ENCODE assay signal across 11 mouse cellular contexts in genomic region chr11:75346556-75347187, GRCm38 (mm10). TPM values are rescaled to one million over a fixed set of nuclear protein-coding genes. Genes with fewer than 3 reads are reported as not detected.
A peak's percentile ranks its signal among the peaks of the same experiment; 100 is the strongest.
DNase-seq lines count a peak whose midpoint lies in the region; ATAC-seq and TF ChIP-seq lines count a peak whose summit lies in the region.
"Had no signal": no experiment of that assay in that cellular context is flagged by ENCODE, and none has a peak within 500 bp of the region (broad histone marks: within the 10 kb centered on the region; RNA-seq: fewer than 3 reads in every experiment).

No protein-coding gene starts in this region.

- H3K27me3 ChIP-seq in kidney, embryonic 14.5 days (ENCODE audit: control insufficient read depth, insufficient read depth, low read length): no peaks in the 10 kb centered on the region
- no peaks in the 10 kb centered on the region for H3K27me3 ChIP-seq in MEL (ENCODE audit: control insufficient read depth in 1 of 2, insufficient read depth in 2 of 2, low read length in 2 of 2)
- H3K27me3 ChIP-seq in hindbrain, embryonic 14.5 days (ENCODE audit: control insufficient read depth, insufficient read depth, low read length): no peaks in the 10 kb centered on the region
- H3K27me3 ChIP-seq: Patski had no signal

- H3K9me3 ChIP-seq in kidney, embryonic 14.5 days (ENCODE audit: control insufficient read depth, low read length): no peaks in the 10 kb centered on the region
- H3K9me3 ChIP-seq in MEL (replicated peaks; ENCODE audit: insufficient read depth, low read length): no peaks in the 10 kb centered on the region
- no peaks in the 10 kb centered on the region for H3K9me3 ChIP-seq in hindbrain, embryonic 14.5 days (ENCODE audit: control insufficient read depth, low read length)

- peak overlapping the region; percentile 86; the same call in 1 of the 2 replicates for H3K4me3 ChIP-seq in kidney, embryonic 14.5 days (ENCODE audit: low read length)
- peak overlapping the region; percentile 22 to 85 for H3K4me3 ChIP-seq in MEL (ENCODE audit: control insufficient read depth in 1 of 2, insufficient read depth in 1 of 2, low read depth in 2 of 2, low read length in 2 of 2)
- no peak overlapping the region for H3K4me3 ChIP-seq in hindbrain, embryonic 14.5 days (replicated peaks; ENCODE audit: low read length)
- H3K4me3 ChIP-seq in macrophage (ENCODE audit: inconsistent target): peak overlapping the region; percentile 93; the same call in 1 of the 2 replicates

- DNase-seq in kidney, adult 11 months: no peak
- peak; percentile 35 for DNase-seq in MEL (ENCODE audit: low read depth, low spot score)
- DNase-seq in hindbrain, embryonic 14.5 days (ENCODE audit: low spot score): no peak
- no peak for DNase-seq in testis, postnatal 10 days (ENCODE audit: low spot score)
- DNase-seq in layer of hippocampus, adult 9-10 months (ENCODE audit: low spot score): no peak
- DNase-seq in urinary bladder, adult 2 months (ENCODE audit: low spot score): no peak
- DNase-seq: cerebellum, adult 8-10 months; lung, postnatal 10 days had no signal

- H3K4me1 ChIP-seq in kidney, embryonic 14.5 days (ENCODE audit: control insufficient read depth, insufficient read depth, low read length): peaks cover 18% of the 10 kb centered on the region; the same call in 1 of the 2 replicates
- H3K4me1 ChIP-seq in MEL (ENCODE audit: control insufficient read depth in 1 of 2, insufficient read depth in 2 of 2, low read length in 2 of 2): peaks cover 23 to 31% of the 10 kb centered on the region in 2 experiments
- H3K4me1 ChIP-seq in hindbrain, embryonic 14.5 days (replicated peaks; ENCODE audit: control insufficient read depth, insufficient read depth, low read length): peaks cover 7% of the 10 kb centered on the region

- ATAC-seq in kidney, embryonic 14.5 days (ENCODE audit: low FRiP score, low TSS enrichment): no peak
- no peak for ATAC-seq in hindbrain, embryonic 14.5 days (ENCODE audit: low FRiP score)
- ATAC-seq: Patski had no signal

- no peak overlapping the region for H3K27ac ChIP-seq in kidney, embryonic 14.5 days (ENCODE audit: low read depth, low read length)
- H3K27ac ChIP-seq in MEL (ENCODE audit: control insufficient read depth, low read depth, low read length) (no peak overlapping the region), macrophage (no peak overlapping the region)
- H3K27ac ChIP-seq in hindbrain, embryonic 14.5 days: no peak overlapping the region

- TF ChIP-seq RAD21 in MEL (IDR thresholded peaks at IDR 0.05; ENCODE audit: low read depth, low read length): no peak

- no peaks in the 10 kb centered on the region for H3K36me3 ChIP-seq in kidney, embryonic 14.5 days (ENCODE audit: control insufficient read depth, insufficient read depth, low read length)
- peaks cover 9 to 43% of the 10 kb centered on the region in 2 experiments for H3K36me3 ChIP-seq in MEL (ENCODE audit: control insufficient read depth in 1 of 2, insufficient read depth in 2 of 2, low read length in 2 of 2)
- no peaks in the 10 kb centered on the region for H3K36me3 ChIP-seq in hindbrain, embryonic 14.5 days (replicated peaks; ENCODE audit: control insufficient read depth, insufficient read depth)
- H3K36me3 ChIP-seq in macrophage (ENCODE audit: inconsistent target): no peaks in the 10 kb centered on the region

- no peak for TF ChIP-seq POLR2A in MEL (IDR thresholded peaks at IDR 0.05; ENCODE audit: control insufficient read depth in 1 of 2, insufficient read depth in 1 of 2, low read depth in 1 of 2, low read length in 2 of 2, poor library complexity in 1 of 2)

- peak overlapping the region; percentile 74 for H3K4me2 ChIP-seq in kidney, embryonic 14.5 days (replicated peaks; ENCODE audit: low read depth, low read length)
- peak overlapping the region; percentile 62 for H3K4me2 ChIP-seq in hindbrain, embryonic 14.5 days (replicated peaks)

- peaks cover 53% of the 10 kb centered on the region for H3K79me2 ChIP-seq in MEL (ENCODE audit: control insufficient read depth, insufficient read depth, low read length, poor library complexity)
- H3K79me2 ChIP-seq in macrophage (ENCODE audit: inconsistent target): peaks cover 64% of the 10 kb centered on the region

- peak overlapping the region; percentile 37; the same call in 1 of the 2 replicates for H3K9ac ChIP-seq in kidney, embryonic 14.5 days (ENCODE audit: low read depth, low read length)
- H3K9ac ChIP-seq in MEL (ENCODE audit: control insufficient read depth, low read depth, low read length, poor library complexity, severe bottlenecking): peak overlapping the region; percentile 40
- H3K9ac ChIP-seq in hindbrain, embryonic 14.5 days: no peak overlapping the region

- no peak for TF ChIP-seq CTCF in MEL (IDR thresholded peaks at IDR 0.05 in 2 of 3, conservative IDR thresholded peaks at IDR 0.05 in 1 of 3; ENCODE audit: control insufficient read depth in 1 of 3, insufficient read depth in 1 of 3, low read depth in 2 of 3, low read length in 3 of 3, poor library complexity in 1 of 3, severe bottlenecking in 1 of 3)

- no peak for TF ChIP-seq EP300 in MEL (IDR thresholded peaks at IDR 0.05; ENCODE audit: low read depth in 1 of 2, low read length in 2 of 2)

- WGBS in kidney, embryonic 14.5 days: 43% methylated on average over 2 of the region's 4 CpGs
- WGBS in hindbrain, embryonic 14.5 days: 65% methylated on average over 3 of the region's 4 CpGs
- 91% methylated on average over 1 of the region's 4 CpGs for WGBS in macrophage (ENCODE audit: missing documents)

TF ChIP-seq in MEL, 35 proteins besides CTCF, POLR2A, EP300 and RAD21:
- TF ChIP-seq POLR2AphosphoS5 (IDR thresholded peaks at IDR 0.05; ENCODE audit: borderline replicate concordance, low read depth, low read length): no peak
- no peak for TF ChIP-seq ZKSCAN1 (IDR thresholded peaks at IDR 0.05; ENCODE audit: low read depth, low read length)
- TF ChIP-seq TBP (IDR thresholded peaks at IDR 0.05; ENCODE audit: low read depth, low read length): peak; percentile 86
- TF ChIP-seq SIN3A (IDR thresholded peaks at IDR 0.05; ENCODE audit: low read length): 0 out of 2 replicates have a peak, but pooled peaks have one; percentile 13

RNA-seq across cellular contexts. Expression of gene Rpa1, which starts 1.5 kb away (rescaled TPM):
- 111 and 119 TPM in 2 replicates for polyA plus RNA-seq in kidney, embryonic 14.5 days (2014; fragmentation: Nextera tagmentation; extraction: Ambion mirVana)
- total RNA-seq in MEL (2012; rRNA removed): 242 and 267 TPM in 2 replicates
- polyA plus RNA-seq in MEL (2012; ENCODE audit: insufficient read depth in 1 of 2, insufficient read length in 2 of 2, low read depth in 1 of 2, low replicate concordance in 2 of 2, missing spikeins in 1 of 2): 100 to 1,000 TPM; 179 to 481 TPM
- 48.0 and 51.1 TPM in 2 replicates for polyA plus RNA-seq in hindbrain, embryonic 14.5 days (2014; fragmentation: Nextera tagmentation; extraction: Ambion mirVana)
- total RNA-seq in macrophage (2018; cell fraction: chromatin; rRNA removed): 10 to 100 TPM in 21 of 26 experiments, 1 to 10 TPM in 5; 2.7 to 36.0 (median 18.4) TPM
- total RNA-seq in macrophage (2018; cell fraction: cytosol; rRNA removed): 10 to 100 TPM; 26.8 to 50.0 (median 40.2) TPM
- total RNA-seq in macrophage (2018; cell fraction: nucleus; rRNA removed): 10 to 100 TPM; 13.5 to 57.9 (median 24.7) TPM
- polyA plus RNA-seq in macrophage (2018): 37.9 to 93.2 TPM (median 39.5 TPM) in 3 replicates
- polyA plus RNA-seq in urinary bladder, adult 2 months (2012; rRNA removed): 55.4 and 72.0 TPM in 2 replicates

RNA-seq across cellular contexts. Expression of gene Smyd4, which starts 1.6 kb away (rescaled TPM):
- polyA plus RNA-seq in kidney, embryonic 14.5 days (2014; fragmentation: Nextera tagmentation; extraction: Ambion mirVana): 10.4 and 17.8 TPM in 2 replicates
- total RNA-seq in MEL (2012; rRNA removed): 11.4 and 12.8 TPM in 2 replicates
- polyA plus RNA-seq in MEL (2012; ENCODE audit: insufficient read depth in 1 of 2, insufficient read length in 2 of 2, low read depth in 1 of 2, low replicate concordance in 2 of 2, missing spikeins in 1 of 2) (1 to 10 TPM in 1 of 2 experiments, not detected in 1; 9.6 TPM), macrophage (2018) (3.6 to 6.3 TPM (median 5.0 TPM) in 3 replicates)
- polyA plus RNA-seq in hindbrain, embryonic 14.5 days (2014; fragmentation: Nextera tagmentation; extraction: Ambion mirVana): 12.0 and 13.2 TPM in 2 replicates
- total RNA-seq in macrophage (2018; cell fraction: chromatin; rRNA removed): 10 to 100 TPM in 14 of 26 experiments, 1 to 10 TPM in 10, under 1 TPM in 2; 0.29 to 23.9 (median 10.9) TPM
- 1 to 10 TPM; 1.4 to 5.2 (median 3.4) TPM for total RNA-seq in macrophage (2018; cell fraction: cytosol; rRNA removed)
- 10 to 100 TPM in 3 of 26 experiments, 1 to 10 TPM in 23; 1.1 to 17.3 (median 6.3) TPM for total RNA-seq in macrophage (2018; cell fraction: nucleus; rRNA removed)
- 6.7 and 6.8 TPM in 2 replicates for polyA plus RNA-seq in urinary bladder, adult 2 months (2012; rRNA removed)
